Mouse (Mus musculus): ENCODE measurements around the gene Agbl4.

DNA sequence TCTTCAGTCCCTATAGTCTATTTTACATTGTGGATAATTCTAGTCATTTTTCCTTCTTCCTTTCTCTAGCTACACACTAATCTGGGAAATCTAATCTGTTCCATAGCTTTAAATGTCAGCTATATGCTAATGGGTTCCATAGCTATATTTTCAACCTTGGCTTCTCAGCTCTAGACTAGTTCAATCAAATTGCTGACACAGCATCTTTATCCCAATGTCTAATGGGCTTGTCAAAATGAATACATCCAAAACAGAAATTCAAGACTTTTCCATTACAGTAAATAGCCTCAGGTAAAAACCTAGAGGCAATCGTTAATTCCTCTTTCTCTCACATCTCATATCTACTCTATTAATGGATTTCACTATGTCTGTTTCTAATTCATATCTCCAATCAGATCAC, 750.3 kb downstream of the Agbl4 start:
- TF ChIP-seq MAFK (IDR thresholded peaks at IDR 0.05; ENCODE audit: borderline replicate concordance, low read depth, low read length) (peak; percentile 60; the same call in 1 of the 2 replicates), RCOR1 (IDR thresholded peaks at IDR 0.05; ENCODE audit: low read depth, low read length) (no peak), CTCF (IDR thresholded peaks at IDR 0.05 in 2 of 3, conservative IDR thresholded peaks at IDR 0.05 in 1 of 3; ENCODE audit: control insufficient read depth in 1 of 3, insufficient read depth in 1 of 3, low read depth in 2 of 3, low read length in 3 of 3, poor library complexity in 1 of 3, severe bottlenecking in 1 of 3) (no peak), ZC3H11A (IDR thresholded peaks at IDR 0.05; ENCODE audit: low read depth, low read length) (no peak), ZNF384 (IDR thresholded peaks at IDR 0.05; ENCODE audit: low read depth, low read length) (no peak), POLR2A (IDR thresholded peaks at IDR 0.05; ENCODE audit: control insufficient read depth in 1 of 2, insufficient read depth in 1 of 2, low read depth in 1 of 2, low read length in 2 of 2, poor library complexity in 1 of 2) (no peak), EP300 (IDR thresholded peaks at IDR 0.05; ENCODE audit: low read depth in 1 of 2, low read length in 2 of 2) (no peak), RAD21 (IDR thresholded peaks at IDR 0.05; ENCODE audit: low read depth, low read length) (no peak), NELFE (IDR thresholded peaks at IDR 0.05; ENCODE audit: low read depth, low read length) (no peak), ZKSCAN1 (IDR thresholded peaks at IDR 0.05; ENCODE audit: low read depth, low read length) (no peak), MXI1 (IDR thresholded peaks at IDR 0.05; ENCODE audit: low read depth, low read length) (no peak), GATA1 (IDR thresholded peaks at IDR 0.05; ENCODE audit: low read depth, low read length) (no peak), NRF1 (IDR thresholded peaks at IDR 0.05; ENCODE audit: insufficient read depth, low read depth, low read length, poor library complexity, severe bottlenecking) (no peak)
